Mouse (Mus musculus) v-Abl transformed pro-B cells (cell line): ENCODE data around the gene Elk4.

Experiments used
- in situ Hi-C, 2 experiments: fragments of 400-800 bp; cut with MboI; formaldehyde crosslinking; loops; one replicate each; pipeline ENCODE4 v1.15.1; 2025; ENCODE audit not compliant: unreplicated experiment in 2 of 2

The Elk4 gene

DNA sequence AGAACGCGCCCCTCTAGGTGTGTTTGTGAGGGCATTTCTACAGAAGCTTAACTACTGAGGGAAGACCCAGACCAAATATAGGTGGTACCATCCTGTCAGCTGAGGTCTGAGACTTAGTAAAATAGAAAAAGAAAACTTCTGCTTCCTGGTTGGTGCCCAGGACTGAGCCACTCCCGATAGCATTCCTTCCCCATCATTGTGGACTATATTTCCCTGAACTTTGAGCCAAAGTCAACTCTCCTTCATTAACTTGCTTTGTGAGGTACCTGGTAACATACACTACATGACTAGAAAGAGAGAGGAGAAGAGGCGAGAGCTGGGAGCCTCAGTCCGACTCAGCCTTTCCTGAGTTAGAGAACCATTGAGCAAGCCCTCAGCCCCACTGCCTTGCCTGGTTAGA is 51.2 kb downstream of the Elk4 start:
- in situ Hi-C loops, result no loop called here

- in situ Hi-C loops, result loop anchor here in 1 of 2 experiments (5.0 kb wide), 1 partner anchor 47 kb away; no protein-coding TSS in a partner anchor
Observed at GRCm38 (mm10) chr1:132060036-132060769, 52.8 kb downstream of the Elk4 start.

DNA sequence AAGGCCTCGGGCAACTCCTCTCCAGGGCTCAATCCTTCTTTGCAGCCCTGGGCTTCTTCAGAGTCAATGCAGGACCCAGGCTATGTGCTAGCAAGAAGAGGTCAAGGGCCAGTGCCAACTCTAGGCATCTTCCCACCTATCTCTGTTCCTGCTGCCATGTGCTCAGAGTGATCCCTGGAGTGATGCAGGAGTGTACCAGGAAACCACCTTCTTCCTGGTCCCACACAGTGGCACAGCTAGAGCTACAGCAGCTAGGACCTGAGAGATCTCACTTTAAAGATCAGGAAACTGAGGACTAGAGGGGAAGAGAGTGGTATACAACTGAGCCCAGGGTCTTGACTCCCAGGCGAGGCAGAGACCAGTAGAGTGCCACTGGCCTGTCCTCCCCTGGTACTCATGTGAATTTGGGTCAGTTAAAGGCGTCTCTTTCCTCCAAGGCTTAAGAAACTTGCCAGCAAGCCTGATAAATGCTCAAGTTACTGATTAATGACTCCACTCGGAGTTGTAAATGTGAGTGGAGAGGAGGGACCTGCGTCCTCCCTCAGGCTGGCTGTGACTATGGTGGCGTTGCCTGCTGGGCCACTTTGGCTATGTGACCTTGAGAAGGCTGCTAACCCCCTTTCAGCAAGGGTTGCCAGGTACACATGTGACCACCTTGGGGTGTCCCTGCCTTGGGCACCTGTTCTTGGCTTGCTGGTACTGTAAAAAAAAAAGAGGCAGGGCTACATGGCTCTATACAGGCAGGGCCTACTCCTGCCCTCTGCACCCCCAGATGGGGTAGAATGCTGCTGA is 54.5 kb downstream of the Elk4 start:
- in situ Hi-C loops, result loop anchor here in 1 of 2 experiments (5.0 kb wide), 1 partner anchor 45 kb away; no protein-coding TSS in a partner anchor

DNA sequence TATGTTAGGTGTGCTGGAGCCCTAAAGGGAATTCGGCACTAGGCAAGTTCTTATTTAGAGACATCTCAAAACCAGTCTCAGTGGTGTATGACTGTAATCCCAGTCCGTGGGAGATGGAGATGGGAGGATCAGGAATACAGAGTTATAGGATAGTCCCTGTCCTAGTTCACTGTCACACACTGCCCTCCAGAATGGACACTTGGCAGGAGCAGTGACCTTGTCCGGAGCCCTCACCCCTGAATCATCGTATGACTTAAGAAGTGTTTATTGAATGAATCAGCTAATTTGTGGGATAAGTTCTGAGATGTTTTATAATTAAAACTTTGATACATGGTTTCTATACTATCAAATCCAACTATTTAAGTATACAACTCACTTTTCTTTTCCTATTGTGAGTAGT is 55.7 kb downstream of the Elk4 start:
- in situ Hi-C loops, result loop anchor here in 1 of 2 experiments (5.0 kb wide), 1 partner anchor 44 kb away; no protein-coding TSS in a partner anchor

- in situ Hi-C loops, result loop anchor here in 1 of 2 experiments (5.0 kb wide), 1 partner anchor 42 kb away; no protein-coding TSS in a partner anchor
Observed at GRCm38 (mm10) chr1:132065001-132065400, 57.6 kb downstream of the Elk4 start.

DNA sequence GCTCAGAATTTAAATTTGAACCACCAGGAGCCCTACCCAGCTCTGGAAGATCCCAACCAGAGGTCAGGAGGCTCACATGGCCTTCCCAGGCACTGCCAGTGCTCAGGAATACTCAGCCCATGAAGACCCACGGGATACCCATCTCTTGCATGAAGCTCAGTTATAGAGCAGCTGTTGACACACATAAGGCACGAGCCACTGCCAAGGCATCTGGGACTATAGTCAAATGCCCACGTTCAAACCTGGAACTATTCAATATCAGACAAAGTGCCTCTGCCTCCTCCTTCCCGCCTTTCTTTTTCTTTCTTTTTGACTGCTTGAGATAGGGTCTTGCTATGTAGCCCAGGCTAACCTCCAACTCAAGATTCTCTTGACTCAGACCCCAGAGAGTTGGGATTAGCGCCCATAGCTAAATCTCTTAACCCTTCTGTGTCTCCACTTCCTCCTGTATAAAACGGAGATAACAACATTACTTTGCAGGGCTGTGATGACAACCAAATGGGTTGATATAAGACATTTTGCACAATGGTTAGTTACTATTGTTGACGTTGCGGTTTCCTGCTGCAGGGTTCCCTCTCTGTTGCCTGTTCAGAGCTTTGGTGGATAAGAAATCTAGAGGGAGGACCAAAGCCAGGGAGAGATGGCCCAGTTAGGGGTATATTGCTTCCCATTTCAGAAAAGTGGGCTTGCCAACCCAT is 58.2 kb downstream of the Elk4 start:
- in situ Hi-C loops, result loop anchor here in 1 of 2 experiments (5.0 kb wide), 1 partner anchor 42 kb away; no protein-coding TSS in a partner anchor

GRCm38 (mm10) chr1:132067261-132068255 is 60.2 kb downstream of the Elk4 start, which contains the start of gene Mfsd4a:
Mfsd4a (minus strand) TSS chr1:132068062.
- in situ Hi-C loops, result loop anchor here in 1 of 2 experiments (5.0 kb wide), 1 partner anchor 40 kb away; no protein-coding TSS in a partner anchor

- in situ Hi-C loops, result loop anchor here in 1 of 2 experiments (5.0 kb wide), 1 partner anchor 38 kb away; no protein-coding TSS in a partner anchor
Observed at GRCm38 (mm10) chr1:132069436-132069835, 62.0 kb downstream of the Elk4 start.

GRCm38 (mm10) chr1:132070659-132071058 is 63.3 kb downstream of the Elk4 start:
- in situ Hi-C loops, result no loop called here

DNA sequence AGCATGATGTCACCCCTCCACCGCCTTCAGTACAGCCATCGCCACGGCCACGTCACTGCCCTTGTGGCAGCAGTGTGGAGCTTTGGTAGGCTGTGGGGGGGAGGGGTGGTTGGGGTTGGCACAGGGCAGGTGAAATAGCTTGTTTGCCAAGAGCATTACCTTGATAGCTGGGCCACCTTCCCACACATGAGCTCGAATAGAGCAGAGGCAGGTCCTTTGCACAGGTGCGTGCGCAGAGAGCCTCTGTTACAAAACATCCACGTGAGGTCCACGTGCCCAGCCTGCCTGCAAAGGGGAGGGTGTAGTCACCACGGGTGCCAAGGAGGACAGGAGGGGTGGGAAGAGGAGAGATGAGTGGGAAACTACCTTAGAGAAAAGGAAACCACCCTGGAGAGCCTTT is 68.2 kb downstream of the Elk4 start:
- in situ Hi-C loops, result no loop called here

DNA sequence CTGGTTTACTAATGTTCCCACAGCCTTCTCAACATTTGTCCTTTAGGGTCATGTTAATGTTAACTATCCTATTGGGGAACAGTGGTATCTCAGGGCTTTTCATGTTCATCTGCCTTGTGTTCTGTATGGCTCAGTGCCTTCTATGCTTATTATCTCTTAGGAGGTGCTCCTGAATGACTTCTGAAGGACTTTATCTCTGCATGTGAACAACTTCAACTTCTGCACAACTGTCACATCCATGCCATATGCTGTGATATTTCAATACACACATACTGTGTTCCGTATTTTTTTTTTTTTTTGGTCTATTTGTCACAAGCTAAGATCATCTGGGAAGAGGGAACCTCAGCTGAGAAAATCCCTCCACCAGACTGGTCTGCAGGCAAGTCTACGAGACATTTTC is 71.0 kb downstream of the Elk4 start:
- in situ Hi-C loops, result no loop called here
